Mouse (Mus musculus) forebrain, embryonic 11.5 days (tissue): ENCODE measurements at regions not wholly inside any gene's neighbourhood (a gene's known extent, or its start where the extent isn't known, plus 50 kb on each side); places are given as distances from the start of the nearest gene placed in this dataset.

Source experiments
- ATAC-seq: fragments of 200-750 bp; cut with Nextera tagmentation; replicated peaks from 2 replicates; pipeline ENCODE4 v1.8.0; 2017; ENCODE audit warnings: moderate TSS enrichment; ENCODE audit not compliant: low FRiP score
- DNase-seq: peaks from one replicate; pipeline ENCODE4 v3.0.0-alpha.2; 2017; ENCODE audit warnings: low spot score
- H3K27ac ChIP-seq: fragments of 300-500 bp; sonication (generic); 2 replicates; pipeline ENCODE4 v1.5.1; 2014; ENCODE audit warnings: low read depth, low read length
- H3K27me3 ChIP-seq: fragments of 300-500 bp; sonication (generic); 2 replicates; pipeline ENCODE4 v1.6.1; 2014; ENCODE audit warnings: mild to moderate bottlenecking, low read length, mixed read lengths; ENCODE audit not compliant: control insufficient read depth, insufficient read depth
- H3K36me3 ChIP-seq: fragments of 300-500 bp; sonication (generic); 2 replicates; pipeline ENCODE4 v1.6.1; 2014; ENCODE audit warnings: mild to moderate bottlenecking, low read length, moderate library complexity, mixed read lengths; ENCODE audit not compliant: control insufficient read depth, insufficient read depth
- H3K4me1 ChIP-seq: fragments of 300-500 bp; sonication (generic); replicated peaks from 2 replicates; pipeline ENCODE4 v1.6.1; 2014; ENCODE audit warnings: low read length, mixed read lengths; ENCODE audit not compliant: control insufficient read depth, insufficient read depth
- H3K4me2 ChIP-seq: fragments of 300-500 bp; sonication (generic); 2 replicates; pipeline ENCODE4 v1.6.1; 2014; ENCODE audit warnings: low read depth, mild to moderate bottlenecking, low read length, moderate library complexity, mixed read lengths; ENCODE audit not compliant: severe bottlenecking
- H3K4me3 ChIP-seq: fragments of 300-500 bp; sonication (generic); 2 replicates; pipeline ENCODE4 v1.5.1; 2014; ENCODE audit warnings: low read depth, low read length
- H3K9ac ChIP-seq: fragments of 300-500 bp; sonication (generic); 2 replicates; pipeline ENCODE4 v1.6.1; 2014; ENCODE audit warnings: low read length
- H3K9me3 ChIP-seq: fragments of 300-500 bp; sonication (generic); 2 replicates; pipeline ENCODE4 v1.6.1; 2016; ENCODE audit warnings: low read length, mixed read lengths; ENCODE audit not compliant: control insufficient read depth
- WGBS: fragments of 180-500 bp; shearing (Covaris S2); extraction: QIAGEN DNeasy Blood & Tissue Kit; methylation state at CpG from one replicate; pipeline ENCODE4 v1.1.7; 2014; 5-methylcytosine and 5-hydroxymethylcytosine counted together

DNA sequence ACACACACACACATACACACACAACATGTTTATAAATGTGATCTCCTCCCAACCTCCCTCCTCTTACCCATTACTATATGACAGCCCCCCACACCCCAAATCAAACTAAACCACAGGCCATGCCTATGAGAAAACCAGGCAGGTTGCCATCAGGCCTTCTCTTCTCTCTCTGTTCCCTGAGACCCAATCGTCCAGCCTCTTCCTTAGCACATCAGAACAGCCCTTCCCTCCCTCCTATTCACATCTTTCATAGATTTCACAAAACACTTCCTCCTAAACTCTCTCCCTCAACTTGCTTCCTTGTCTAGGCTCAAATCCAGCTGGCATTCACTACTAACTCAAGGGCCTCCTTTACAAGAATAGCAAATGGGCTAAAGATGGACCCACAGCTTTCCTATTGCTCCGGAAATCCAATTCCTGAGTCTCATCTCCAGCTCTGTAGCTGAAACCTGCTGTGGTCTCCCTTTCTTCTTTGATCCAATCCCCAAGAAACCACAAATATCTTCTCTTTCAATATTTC is 178.7 kb upstream of the Impad1 start:
- Histone ChIP-seq H3K9ac (no peak overlapping the region), H3K9me3 (no peaks in the 10 kb centered on the region), H3K27ac (no peak overlapping the region), H3K27me3 (no peaks in the 10 kb centered on the region), H3K4me2 (no peak overlapping the region), H3K36me3 (no peaks in the 10 kb centered on the region), H3K4me1 (no peaks in the 10 kb centered on the region), H3K4me3 (no peak overlapping the region)
- ATAC-seq = no peak
- DNase-seq = no peak
- 90% methylated on average over 2 of the region's 2 CpGs for WGBS

GRCm38 (mm10) chr4:4948956-4949355 is 155.8 kb upstream of the Impad1 start:
- Histone ChIP-seq H3K36me3 (no peaks in the 10 kb centered on the region), H3K4me3 (no peak overlapping the region), H3K9me3 (no peaks in the 10 kb centered on the region), H3K27ac (no peak overlapping the region), H3K9ac (no peak overlapping the region), H3K4me1 (no peaks in the 10 kb centered on the region), H3K27me3 (no peaks in the 10 kb centered on the region), H3K4me2 (no peak overlapping the region)
- 94% methylated on average over 1 of the region's 1 CpGs for WGBS
- DNase-seq (no peak), ATAC-seq (no peak)

GRCm38 (mm10) chr4:4944498-4944897 is 151.3 kb upstream of the Impad1 start:
- H3K4me1 ChIP-seq = no peaks in the 10 kb centered on the region
- H3K27me3 ChIP-seq = no peaks in the 10 kb centered on the region
- ATAC-seq = no peak
- H3K9me3 ChIP-seq = no peaks in the 10 kb centered on the region
- H3K4me3 ChIP-seq = no peak overlapping the region
- no peak for DNase-seq
- no peak overlapping the region for H3K9ac ChIP-seq
- H3K4me2 ChIP-seq = no peak overlapping the region
- no peaks in the 10 kb centered on the region for H3K36me3 ChIP-seq
- H3K27ac ChIP-seq = no peak overlapping the region

DNA sequence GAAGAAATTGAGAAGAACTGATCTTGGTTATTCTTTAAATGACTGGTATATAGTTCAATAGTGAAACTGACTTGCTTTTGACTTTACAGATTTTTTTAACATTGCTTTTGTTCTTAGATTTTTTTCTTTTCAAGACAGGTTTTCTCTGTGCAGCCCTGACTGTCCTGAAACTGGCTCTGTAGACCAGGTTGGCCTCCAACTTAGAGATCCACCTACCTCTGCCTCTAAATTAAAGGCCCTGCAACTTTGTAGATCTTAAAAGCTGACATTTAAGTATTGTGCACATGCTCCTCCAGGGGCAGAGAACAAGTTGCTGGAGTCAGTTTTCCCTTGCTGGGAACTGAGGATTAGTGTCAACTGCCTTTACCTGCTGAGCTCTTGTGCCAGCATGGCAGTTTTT is 132.6 kb upstream of the Impad1 start:
- Histone ChIP-seq H3K27me3 (no peaks in the 10 kb centered on the region), H3K27ac (no peak overlapping the region), H3K4me2 (no peak overlapping the region), H3K9ac (no peak overlapping the region), H3K9me3 (no peaks in the 10 kb centered on the region), H3K36me3 (no peaks in the 10 kb centered on the region), H3K4me3 (no peak overlapping the region), H3K4me1 (no peaks in the 10 kb centered on the region)
- DNase-seq = no peak
- no peak for ATAC-seq

DNA sequence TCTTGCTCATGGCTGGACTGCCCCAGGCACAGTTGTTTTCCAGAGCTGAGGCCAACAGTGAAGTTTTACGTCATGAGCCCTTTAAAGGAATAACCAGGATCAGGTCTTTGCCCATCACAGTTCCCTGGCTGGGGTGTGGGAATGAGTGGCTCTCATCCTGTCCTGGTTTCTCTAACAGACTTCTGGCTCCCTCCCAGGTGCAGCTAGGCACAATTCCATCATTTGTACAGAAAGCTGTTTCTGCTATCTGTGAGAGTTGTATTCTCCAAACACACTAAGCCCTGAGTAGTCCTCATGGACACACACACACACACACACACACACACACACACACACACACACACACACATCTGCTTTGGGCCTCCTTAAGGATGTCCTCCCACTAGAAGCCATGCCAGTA is 127.1 kb upstream of the Impad1 start:
- Histone ChIP-seq H3K27ac (no peak overlapping the region), H3K4me1 (no peaks in the 10 kb centered on the region), H3K4me2 (no peak overlapping the region), H3K9ac (no peak overlapping the region), H3K27me3 (no peaks in the 10 kb centered on the region), H3K36me3 (no peaks in the 10 kb centered on the region), H3K9me3 (no peaks in the 10 kb centered on the region), H3K4me3 (no peak overlapping the region)
- DNase-seq (no peak), ATAC-seq (no peak)
- WGBS = 77% methylated on average over 1 of the region's 1 CpGs

- H3K4me2 ChIP-seq = no peak overlapping the region
- DNase-seq (no peak), ATAC-seq (no peak)
- H3K9ac ChIP-seq = no peak overlapping the region
- H3K27me3 ChIP-seq = no peaks in the 10 kb centered on the region
- no peaks in the 10 kb centered on the region for H3K9me3 ChIP-seq
- H3K27ac ChIP-seq = no peak overlapping the region
- H3K4me3 ChIP-seq = no peak overlapping the region
- no peaks in the 10 kb centered on the region for H3K36me3 ChIP-seq
- H3K4me1 ChIP-seq = no peaks in the 10 kb centered on the region
These were observed 82.1 kb upstream of the Impad1 start for GRCm38 (mm10) chr4:4875257-4875656.

- H3K9ac ChIP-seq = no peak overlapping the region
- H3K4me3 ChIP-seq = no peak overlapping the region
- ATAC-seq (no peak), DNase-seq (no peak)
- H3K27me3 ChIP-seq = no peaks in the 10 kb centered on the region
- 79% methylated on average over 2 of the region's 2 CpGs for WGBS
- H3K27ac ChIP-seq = no peak overlapping the region
- H3K36me3 ChIP-seq = no peaks in the 10 kb centered on the region
- H3K9me3 ChIP-seq = no peaks in the 10 kb centered on the region
- H3K4me2 ChIP-seq = no peak overlapping the region
- no peaks in the 10 kb centered on the region for H3K4me1 ChIP-seq
These were observed 65.2 kb upstream of the Impad1 start for GRCm38 (mm10) chr4:4858345-4858744.
